Mouse (Mus musculus) regulatory T cell (primary cell): ENCODE results near the gene Lrrc8d.

Source experiments
- in situ Hi-C: fragments of 300-600 bp; cut with MboI, MseI; formaldehyde crosslinking; loops from one replicate; pipeline ENCODE4 v1.15.1; 2025; ENCODE audit warnings: high pct_unique_total_duplicates

Lrrc8d gene

DNA sequence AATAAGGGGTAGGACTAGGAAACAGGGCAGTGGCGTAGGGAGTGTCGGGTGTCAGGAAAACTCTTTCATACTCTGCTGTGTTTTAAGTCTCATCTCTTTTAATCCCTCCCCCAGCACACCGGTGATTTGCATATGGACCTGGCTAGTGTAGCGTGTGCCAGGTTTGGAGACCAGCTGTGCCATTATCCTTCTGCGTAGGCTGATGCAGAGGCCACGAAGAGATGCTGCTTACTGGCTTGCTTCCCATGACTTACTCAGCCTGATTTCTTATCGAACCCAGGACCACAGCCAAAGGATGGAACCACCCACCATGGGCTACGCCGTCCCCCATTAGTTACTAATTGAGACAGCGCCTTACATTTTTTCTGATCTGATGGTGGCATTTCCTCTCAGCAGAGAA lies 64.6 kb downstream of the Lrrc8d start:
- in situ Hi-C loops: no loop called here

DNA sequence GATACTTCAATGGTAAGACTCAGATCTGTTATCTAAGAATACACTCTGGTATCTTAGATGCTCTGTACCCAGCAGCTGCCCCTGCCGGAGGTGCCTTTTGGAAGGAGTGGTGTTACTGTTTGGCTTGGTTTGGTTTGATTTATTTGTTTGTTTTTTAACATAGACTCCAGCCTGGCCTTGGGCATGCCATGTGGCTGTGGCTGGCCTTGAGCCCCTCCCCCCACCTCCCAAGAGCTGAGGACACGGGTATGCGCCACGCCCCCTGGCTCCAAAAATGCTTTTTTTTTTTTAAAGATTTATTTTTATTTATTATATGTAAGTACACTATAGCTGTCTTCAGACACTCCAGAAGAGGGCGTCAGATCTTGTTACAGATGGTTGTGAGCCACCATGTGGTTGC lies 65.6 kb downstream of the Lrrc8d start:
- in situ Hi-C loops: no loop called here

DNA sequence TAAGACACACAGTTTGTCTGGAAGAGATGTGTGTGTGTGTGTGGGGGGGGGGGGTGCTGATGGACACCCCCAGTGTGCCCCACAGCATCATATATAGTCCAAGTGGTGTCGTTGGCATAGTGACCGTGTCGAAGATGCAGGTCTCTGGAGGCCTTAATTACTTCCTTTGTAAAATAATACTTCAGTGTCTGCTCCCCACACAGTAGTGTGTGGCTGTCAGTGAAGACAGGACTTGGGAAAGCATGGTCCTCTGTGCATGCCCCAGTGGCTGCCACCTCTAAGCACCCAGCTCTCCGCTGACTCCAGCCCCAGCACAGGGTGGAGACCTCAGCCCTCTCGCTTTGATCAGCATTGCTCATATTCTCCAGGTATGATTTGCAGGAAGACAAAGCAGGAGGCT lies 76.6 kb downstream of the Lrrc8d start:
- in situ Hi-C loops: no loop called here

DNA sequence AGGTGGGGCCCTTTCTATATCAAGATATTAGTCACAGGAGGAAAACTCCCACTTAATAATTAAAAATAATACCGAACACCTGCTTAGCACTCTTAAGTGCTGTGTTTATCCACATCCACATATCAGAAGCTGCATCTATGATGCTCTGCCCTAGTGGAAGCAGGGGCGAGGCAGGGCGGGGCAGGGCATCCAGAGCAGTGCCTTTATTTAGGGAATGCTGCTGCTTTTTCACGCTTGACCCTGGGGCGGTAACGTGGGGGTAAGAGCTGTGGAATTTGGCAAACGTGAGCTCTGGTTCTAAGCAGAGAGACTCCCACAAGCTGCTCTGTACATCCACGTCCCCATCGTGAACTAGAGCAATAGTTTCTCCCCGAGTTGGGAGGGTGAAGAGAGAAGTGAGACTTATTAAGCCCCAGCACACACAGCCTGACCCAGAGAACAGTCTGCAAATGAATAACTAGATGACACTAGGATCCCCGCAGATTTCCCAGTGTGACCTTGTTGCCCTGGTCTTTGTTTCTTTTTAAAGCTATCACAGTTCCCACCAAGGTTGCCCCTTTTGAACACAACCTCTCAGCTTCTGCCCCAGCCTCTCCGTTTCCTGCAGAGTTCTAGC lies 77.3 kb downstream of the Lrrc8d start:
- in situ Hi-C loops: no loop called here

DNA sequence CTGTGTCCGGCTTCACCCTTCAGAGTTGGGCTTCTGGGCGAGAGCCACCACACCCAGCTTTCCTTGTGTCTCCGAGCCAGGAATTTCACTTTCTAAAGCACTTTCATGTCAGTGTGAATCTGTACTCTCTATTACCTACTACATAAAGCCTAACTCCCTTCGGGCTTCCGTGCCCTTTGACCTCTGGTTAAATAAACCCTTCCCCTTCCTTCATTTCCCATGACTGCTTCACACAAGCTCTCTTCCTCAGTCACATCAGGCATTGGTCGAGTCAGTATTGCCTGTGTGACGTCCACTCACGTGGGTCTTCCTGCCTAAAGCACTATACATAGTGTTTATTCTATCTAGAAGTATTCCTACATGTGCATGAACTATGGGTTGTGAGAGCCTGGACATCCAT lies 77.9 kb downstream of the Lrrc8d start:
- in situ Hi-C loops: no loop called here

DNA sequence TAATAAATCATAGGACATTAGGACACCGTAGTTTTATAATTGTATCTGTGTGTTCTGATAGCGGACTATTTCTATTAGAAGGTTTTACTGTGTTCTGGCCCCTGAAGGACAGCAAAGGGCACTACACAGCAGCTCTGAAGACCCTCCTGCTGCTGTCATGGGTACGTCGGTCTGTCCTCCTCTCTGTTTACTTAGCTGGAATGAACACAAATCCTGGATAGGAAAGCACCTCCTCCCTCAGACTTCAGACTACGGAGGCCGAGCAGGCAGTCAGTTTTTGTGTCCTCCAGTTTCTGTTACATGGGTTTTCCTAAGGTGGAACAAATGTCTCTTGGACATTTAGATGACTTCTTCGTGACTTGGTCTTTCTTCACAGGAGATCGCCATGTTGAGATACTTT lies 78.4 kb downstream of the Lrrc8d start:
- in situ Hi-C loops: no loop called here

DNA sequence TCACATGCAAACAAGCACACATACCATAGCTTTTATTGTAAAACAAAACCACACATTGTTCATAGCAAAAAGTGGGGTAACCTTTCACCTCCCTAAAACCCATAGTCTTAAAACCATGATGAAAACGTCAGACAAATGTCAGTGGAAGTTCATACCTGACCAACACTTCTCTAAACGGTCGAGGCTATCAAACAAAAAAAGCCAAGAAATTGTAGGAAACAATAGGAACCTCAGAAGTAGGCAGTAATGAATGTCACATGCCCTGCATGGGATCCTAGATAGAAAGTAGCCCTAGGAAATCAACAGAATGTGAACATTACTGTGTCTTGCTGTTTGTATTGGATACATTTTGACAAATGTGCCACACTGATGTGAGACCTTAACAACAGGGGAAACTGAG lies 79.0 kb downstream of the Lrrc8d start:
- in situ Hi-C loops: no loop called here

DNA sequence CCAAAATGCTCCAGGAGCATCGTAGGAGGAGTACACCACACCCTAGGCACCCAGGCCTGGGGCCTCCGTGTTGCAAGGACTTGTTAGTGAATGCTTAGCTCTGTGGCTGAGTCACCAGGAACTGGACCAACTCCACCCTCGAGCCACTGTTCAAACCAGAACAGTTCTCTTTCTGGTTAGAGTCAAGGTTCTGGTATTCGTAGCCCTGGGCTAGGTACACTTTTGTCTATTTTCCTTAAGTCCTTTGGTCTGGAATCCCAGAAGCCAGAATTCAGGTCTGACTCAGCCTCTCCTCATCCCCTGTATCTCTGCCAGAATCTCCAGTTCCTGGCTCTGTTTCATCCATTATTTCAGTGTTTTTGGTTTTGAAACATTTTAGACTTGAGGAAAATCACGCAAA lies 79.6 kb downstream of the Lrrc8d start:
- in situ Hi-C loops: no loop called here

DNA sequence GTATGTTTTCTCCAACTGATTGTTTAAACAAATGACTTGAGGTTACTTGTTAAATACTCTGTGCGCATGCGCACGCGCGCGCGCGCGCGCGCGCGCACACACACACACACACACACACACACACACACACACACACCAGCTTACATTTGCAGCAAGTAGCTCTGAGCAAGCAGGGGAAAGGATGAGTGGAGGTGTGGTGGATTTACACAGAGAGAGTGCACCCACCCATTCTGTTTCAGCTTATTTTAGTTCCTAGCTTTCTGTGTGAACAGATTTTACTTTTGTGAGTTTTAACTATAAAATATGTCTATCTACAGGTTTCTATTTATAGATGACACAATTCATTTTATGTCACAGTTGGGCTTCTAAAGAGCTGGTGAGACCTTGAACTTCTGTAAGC lies 84.1 kb downstream of the Lrrc8d start:
- in situ Hi-C loops: no loop called here

GRCm38 (mm10) chr5:105784724-105785123 lies 85.0 kb downstream of the Lrrc8d start:
- in situ Hi-C loops: no loop called here

GRCm38 (mm10) chr5:105787577-105787976 lies 87.8 kb downstream of the Lrrc8d start:
- in situ Hi-C loops: no loop called here

DNA sequence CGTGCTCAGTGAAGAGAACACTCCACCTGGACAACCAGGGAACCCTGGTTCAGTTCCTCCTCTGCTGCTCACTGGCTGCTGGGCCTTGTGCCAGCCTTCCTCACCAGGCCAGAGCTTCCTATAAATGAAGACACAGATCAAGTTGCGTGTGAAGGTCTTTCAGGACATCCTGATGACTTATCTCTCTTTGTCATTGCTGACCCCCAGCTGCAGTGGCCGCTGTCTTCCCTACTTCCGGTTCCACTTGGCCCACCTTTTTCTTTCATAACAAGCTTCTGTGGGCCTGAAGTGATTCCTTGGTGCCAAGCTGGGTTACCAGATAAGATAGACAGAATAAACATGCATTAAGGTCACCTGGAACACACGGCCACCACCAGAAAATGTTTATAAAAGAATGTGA lies 90.0 kb downstream of the Lrrc8d start:
- in situ Hi-C loops: no loop called here

GRCm38 (mm10) chr5:105792331-105792801 lies 92.6 kb downstream of the Lrrc8d start:
- in situ Hi-C loops: no loop called here

- in situ Hi-C loops: no loop called here
Observed at GRCm38 (mm10) chr5:105792853-105793547, 93.2 kb downstream of the Lrrc8d start.

- in situ Hi-C loops: no loop called here
Observed at GRCm38 (mm10) chr5:105793548-105793940, 93.8 kb downstream of the Lrrc8d start.

- in situ Hi-C loops: loop anchor here (5.0 kb wide), 1 partner anchor 101 kb away; the partner anchor contains the start of gene Lrrc8d
Observed at GRCm38 (mm10) chr5:105798421-105798820, 98.7 kb downstream of the Lrrc8d start.

DNA sequence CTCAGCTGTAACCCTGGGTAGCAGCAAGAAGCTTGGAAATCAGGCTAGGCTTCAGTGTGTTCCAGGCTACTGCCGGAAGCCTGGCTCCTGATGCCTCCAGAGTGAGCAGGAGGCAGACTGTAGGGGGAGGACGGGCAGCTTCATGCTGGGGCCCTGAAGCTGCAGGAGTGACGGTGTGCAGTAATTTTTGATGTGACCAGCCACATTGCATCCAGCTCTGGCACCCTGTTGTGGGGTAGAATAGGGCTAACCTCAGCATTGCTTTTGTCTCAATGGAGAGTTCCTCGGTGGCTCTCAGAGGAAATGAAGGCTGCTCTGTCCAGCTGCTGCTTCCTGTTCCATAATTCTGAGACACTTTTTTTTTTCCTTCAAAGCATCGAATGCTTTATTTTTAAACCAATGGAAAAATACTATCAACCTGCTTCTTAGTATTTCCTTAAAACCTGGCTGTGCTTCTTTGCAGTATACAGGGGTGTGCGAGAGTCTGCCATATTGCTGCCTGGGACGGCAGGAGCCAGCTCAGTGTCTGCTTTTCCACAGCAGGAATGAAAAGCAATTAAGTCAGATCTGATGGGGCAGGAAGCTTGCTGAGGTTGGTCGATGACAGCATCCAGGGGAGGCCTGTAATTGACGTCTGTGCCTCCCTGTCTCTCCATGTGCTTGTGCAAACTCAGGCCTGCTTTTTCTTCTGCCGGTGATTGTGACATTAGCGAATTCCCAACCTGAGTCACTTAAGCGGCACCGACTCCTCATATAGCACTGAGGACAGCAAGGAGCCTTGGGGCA lies 100.3 kb downstream of the Lrrc8d start:
- in situ Hi-C loops: loop anchor here (5.0 to 10.0 kb wide), 2 partner anchors 65 to 103 kb away; partner anchors contain the start of gene Lrrc8d

DNA sequence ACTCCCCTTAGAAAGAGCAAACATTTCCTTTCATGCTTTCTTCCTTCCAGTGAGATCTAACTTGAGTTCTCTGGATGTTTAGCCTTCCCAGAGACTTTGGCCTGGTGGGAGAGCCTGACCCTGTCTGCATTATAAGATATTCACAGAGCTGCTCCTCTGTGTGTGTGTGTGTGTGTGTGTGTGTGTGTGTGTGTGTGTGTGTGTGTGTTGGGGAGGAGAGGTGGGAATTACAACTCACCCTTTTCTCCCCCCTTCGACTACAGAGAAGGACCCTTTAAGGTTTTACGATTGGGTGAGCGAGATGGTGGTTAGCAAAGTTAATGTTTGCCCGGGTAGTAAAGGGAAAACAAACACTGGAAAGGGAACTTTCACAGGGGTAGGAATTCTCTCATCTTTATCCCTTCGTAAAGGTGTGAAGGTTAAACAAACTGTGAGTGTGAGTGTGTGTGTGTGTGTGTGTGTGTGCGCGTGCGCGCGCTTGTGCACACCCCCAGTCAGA lies 101.3 kb downstream of the Lrrc8d start:
- in situ Hi-C loops: loop anchor here (10.0 kb wide), 1 partner anchor 64 kb away; no protein-coding TSS in a partner anchor

- in situ Hi-C loops: loop anchor here (10.0 kb wide), 1 partner anchor 59 kb away; no protein-coding TSS in a partner anchor
Observed at GRCm38 (mm10) chr5:105805955-105806354, 106.2 kb downstream of the Lrrc8d start.

- in situ Hi-C loops: loop anchor here (10.0 kb wide), 1 partner anchor 57 kb away; no protein-coding TSS in a partner anchor
Observed at GRCm38 (mm10) chr5:105807461-105807860, 107.7 kb downstream of the Lrrc8d start.

GRCm38 (mm10) chr5:105809056-105809455 lies 109.3 kb downstream of the Lrrc8d start:
- in situ Hi-C loops: loop anchor here (10.0 kb wide), 1 partner anchor 56 kb away; no protein-coding TSS in a partner anchor

GRCm38 (mm10) chr5:105813036-105813435 lies 113.3 kb downstream of the Lrrc8d start:
- in situ Hi-C loops: no loop called here
